Mouse (Mus musculus): ENCODE data around the gene Zfp606. TPM values are rescaled to one million over a fixed set of nuclear protein-coding genes. Genes with fewer than 3 reads are reported as not detected.

The Zfp606 gene
- total RNA-seq (2021) = 1 to 10 TPM; 4.6 to 4.7 TPM
- long read RNA-seq, experiment 1, full-length matches to known transcripts = 6 of 8 reads
- long read RNA-seq, experiment 1, partial matches to known transcripts = 0 of 8 reads
- long read RNA-seq, experiment 1, other reads (novel, unspliced or antisense) = 2 of 8 reads
- long read RNA-seq, experiment 2, full-length matches to known transcripts = 2 of 4 reads
- long read RNA-seq, experiment 2, partial matches to known transcripts = 1 of 4 reads
- long read RNA-seq, experiment 2, other reads (novel, unspliced or antisense) = 1 of 4 reads

DNA sequence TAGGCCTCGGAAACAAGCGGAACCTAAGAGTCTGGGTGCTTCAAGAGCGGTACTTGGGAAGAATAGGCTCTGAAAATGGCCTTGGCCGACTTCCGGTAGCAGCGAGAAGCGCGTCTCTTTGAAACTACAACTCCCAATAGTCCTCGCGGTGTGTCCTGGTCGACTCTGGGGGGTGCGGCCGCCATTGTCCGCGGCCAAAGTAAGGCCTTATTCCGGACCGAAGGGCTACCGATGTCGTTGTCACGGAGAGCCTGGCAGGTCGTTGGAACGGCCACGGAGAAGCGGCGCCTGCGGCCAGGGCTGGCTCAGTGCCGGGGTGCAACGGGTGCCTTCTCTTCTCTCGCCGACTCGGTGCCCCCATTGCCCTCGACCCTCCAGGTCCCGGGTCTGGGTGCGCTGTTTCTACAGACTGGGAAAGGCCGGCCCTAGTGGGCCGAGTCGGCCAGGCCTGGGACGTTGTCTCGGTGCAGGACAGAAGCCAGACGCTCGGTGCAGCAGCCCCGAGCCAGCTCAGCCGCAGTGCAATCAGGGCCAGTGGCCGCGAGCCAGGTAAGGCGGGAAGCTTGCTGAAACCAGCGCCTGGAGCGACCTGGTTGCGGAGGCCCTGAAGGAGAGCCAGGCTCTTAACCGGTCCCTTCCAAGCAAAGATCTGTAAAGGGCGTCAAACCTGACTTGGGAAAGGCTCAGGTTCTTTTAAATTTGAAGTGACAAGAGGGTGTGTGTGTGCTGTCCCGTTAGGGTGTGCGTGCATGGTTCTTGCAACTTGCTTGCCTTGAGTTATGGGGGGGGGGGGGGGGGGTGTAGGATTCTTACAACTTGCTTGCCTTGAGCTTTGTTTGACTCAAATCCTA lies at the start of gene Zfp606:
TSS of gene Zfp606 (plus strand) at position 136 of the 851 bp plus-strand sequence.
- DNase-seq = peak; percentile 74 to 76
- intact Hi-C loops (cut with DNase I) = loop anchor here (5.0 kb wide), 1 partner anchor 56 kb away; the partner anchor contains the start of gene Zfp551

DNA sequence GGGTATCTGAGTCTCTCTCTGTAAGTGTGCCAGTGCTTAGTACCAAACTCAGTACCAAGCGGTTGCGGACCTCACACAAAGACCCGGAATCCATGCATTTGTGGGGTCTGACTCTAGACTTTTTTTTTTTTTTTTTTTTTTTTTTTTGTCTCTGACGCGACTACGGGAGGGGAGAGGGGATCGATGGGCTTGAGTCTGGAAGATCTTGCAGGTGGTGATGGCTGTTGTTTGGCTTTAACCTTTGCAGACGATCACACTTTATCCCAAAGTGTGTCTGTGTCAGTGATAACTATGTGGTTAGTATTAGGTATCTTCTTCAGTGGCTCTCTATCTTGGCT lies 885 bp downstream of the Zfp606 start:
- intact Hi-C loops (cut with DNase I) = loop anchor here (5.0 kb wide), 1 partner anchor 57 kb away; the partner anchor contains the start of gene Zfp551

DNA sequence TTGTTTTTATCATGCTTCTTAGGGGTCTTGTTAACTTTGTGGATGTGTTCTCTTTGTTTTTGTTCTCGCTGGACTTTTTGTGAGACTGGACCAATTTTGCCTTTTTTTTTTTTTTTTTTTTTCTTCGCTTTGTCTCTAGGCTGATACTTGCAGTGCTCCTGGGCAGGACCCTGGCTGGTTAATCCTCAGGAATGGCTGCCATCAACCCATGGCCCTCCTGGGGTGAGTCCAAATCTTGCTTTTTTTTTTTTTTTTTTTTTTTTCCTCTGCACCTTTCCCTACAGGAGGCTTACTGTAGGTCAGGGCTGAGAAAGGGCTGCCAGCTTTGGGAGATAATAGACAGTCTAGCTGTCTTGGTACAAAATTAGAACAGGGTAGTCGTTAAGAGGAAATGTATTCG lies 1.4 kb downstream of the Zfp606 start:
- no peak for DNase-seq
- intact Hi-C loops (cut with DNase I) = loop anchor here (5.0 kb wide), 1 partner anchor 57 kb away; the partner anchor contains the start of gene Zfp551

More for the DNA sequence above, 885 bp downstream of the Zfp606 start:
- DNase-seq = no peak

DNA sequence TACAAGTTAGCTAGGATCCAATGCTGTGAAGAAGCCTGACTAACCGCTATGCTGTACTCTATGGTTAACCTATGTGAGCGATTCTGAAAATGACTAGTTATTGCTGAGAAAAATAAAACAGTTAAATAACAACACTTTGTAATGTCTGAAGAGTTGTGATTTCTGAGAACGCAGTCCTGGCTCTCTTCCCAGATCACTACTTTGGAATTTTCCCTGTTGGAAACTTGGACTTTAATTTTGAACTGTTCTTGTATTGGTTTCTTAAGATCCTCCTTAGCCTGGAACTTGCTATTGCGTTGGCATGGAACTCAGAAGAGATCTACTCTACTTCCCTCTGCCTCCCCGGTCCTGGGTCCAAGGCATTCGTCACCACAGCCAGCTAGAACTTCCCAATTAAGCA lies 5.7 kb downstream of the Zfp606 start:
- intact Hi-C loops (cut with DNase I) = loop anchor here (10.0 kb wide), 2 partner anchors 351 to 571 kb away; partner anchors contain the start of genes Mzf1 and Zfp110
- no peak for DNase-seq

DNA sequence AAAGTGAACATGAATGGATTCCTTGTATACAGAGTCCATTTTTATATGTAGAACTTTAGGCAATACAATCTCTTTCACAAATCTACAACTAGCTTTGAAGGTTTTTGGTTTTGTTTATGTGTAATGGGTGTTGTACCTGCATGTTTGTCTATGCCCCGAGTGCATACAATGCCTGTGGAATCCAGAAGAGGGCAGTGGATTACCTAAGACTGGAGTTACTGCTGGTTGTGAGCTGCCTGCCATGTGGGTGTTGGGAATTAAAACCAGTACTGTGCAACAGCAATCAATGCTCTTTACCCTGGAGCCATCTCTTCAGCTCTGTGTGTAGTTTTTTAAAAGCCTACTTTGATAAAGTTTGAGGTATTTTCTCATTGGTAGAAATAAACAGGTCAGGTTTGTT lies 7.9 kb downstream of the Zfp606 start:
- no peak for DNase-seq
- intact Hi-C loops (cut with DNase I) = loop anchor here (10.0 kb wide), 2 partner anchors 349 to 569 kb away; partner anchors contain the start of genes Mzf1 and Zfp110

DNA sequence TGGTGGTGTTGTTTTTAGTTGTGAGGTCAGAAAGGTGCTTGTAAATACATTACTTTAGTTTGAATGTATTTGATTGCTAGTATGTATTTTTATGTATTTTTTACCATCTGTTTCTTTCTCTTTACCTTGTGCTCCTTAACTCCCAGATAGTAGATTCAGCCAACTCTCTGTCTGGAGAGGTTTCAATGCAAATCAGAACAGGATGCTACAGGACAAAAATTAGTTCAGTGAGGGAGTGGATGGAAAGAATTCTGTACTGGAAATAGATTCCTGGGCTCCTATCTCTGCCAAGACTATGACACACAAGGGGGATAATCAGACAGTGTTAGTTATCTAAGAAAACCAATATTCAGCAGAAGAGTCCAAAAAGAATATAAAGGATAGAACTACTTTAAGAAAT lies 8.6 kb downstream of the Zfp606 start:
- intact Hi-C loops (cut with DNase I) = loop anchor here (10.0 kb wide), 2 partner anchors 348 to 568 kb away; partner anchors contain the start of genes Mzf1 and Zfp110
- DNase-seq = no peak

DNA sequence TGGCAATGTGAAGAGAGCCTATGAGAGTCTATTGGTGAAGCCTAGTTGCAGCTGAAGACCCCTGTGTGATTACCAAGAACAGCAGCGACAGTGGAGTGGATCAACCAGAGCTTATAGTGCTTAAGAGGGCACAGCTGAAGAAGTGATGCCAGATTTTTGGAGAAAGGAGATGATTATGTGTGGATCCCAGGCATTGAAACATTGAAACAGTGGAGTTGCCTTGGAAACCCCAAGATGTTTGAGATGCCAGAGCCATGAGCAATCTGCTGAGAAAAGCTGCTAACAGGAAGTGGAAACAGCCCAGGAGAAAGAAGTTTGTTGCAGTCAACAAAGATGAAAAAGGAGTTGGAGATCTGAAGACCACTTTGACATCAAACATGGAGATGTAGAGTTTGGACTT lies 32.8 kb downstream of the Zfp606 start:
- intact Hi-C loops (cut with DNase I) = no loop called here
- DNase-seq = no peak

DNA sequence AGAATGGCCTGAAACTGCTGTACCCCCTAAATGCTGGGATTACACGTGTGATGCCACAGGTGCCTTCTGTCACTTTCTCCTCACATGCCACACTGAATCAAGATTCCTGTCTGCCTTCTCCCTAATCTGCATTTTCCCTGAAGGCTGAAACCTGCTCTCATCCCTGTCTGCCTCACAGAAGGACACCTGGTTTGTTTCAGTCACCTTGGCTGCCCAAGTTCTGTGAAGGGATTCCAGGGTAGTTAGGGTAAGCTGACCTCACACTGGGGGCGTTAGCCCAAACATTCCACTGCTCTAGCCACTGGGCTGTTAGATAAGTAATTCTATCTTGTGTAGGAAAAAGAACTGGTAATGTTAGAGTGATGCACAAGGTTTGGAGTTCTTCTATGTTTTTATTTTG lies 34.1 kb downstream of the Zfp606 start, which contains the start of gene 2900092C05Rik:
TSS of gene 2900092C05Rik (plus strand) at position 301 of the 400 bp plus-strand sequence.
- intact Hi-C loops (cut with DNase I) = no loop called here

More for the DNA sequence above, 34.1 kb downstream of the Zfp606 start, which contains the start of gene 2900092C05Rik:
- DNase-seq = no peak

Other genes with a start within 250 kb of the Zfp606 start
- not detected for gene Vmn1r81, start 210.0 kb upstream of the Zfp606 start, total RNA-seq (2021)
- gene Vmn1r82, start 177.9 kb upstream of the Zfp606 start, total RNA-seq (2021) = not detected
- gene Vmn1r83, start 148.8 kb upstream of the Zfp606 start, total RNA-seq (2021) = not detected
- not detected for gene Vmn1r84, start 109.0 kb upstream of the Zfp606 start, total RNA-seq (2021)
- gene Zfp551, start 55.5 kb upstream of the Zfp606 start, total RNA-seq (2021) = 1 to 10 TPM; 1.3 to 1.6 TPM
- gene 2900092C05Rik, start 34.2 kb downstream of the Zfp606 start, total RNA-seq (2021) = not detected
- not detected for gene Vmn2r53, start 130.5 kb downstream of the Zfp606 start, total RNA-seq (2021)
- gene Vmn2r54, start 162.0 kb downstream of the Zfp606 start, total RNA-seq (2021) = not detected
- not detected for gene Vmn2r55, start 206.7 kb downstream of the Zfp606 start, total RNA-seq (2021)

Data from gastrocnemius, postnatal 36 days (tissue).